Mouse (Mus musculus) G1E (cell line): ENCODE data around the gene Cdk2ap1.

Source experiments
- CTCF ChIP-seq: IDR thresholded peaks from 2 replicates; pipeline ENCODE4 v1.5.1; 2012; ENCODE audit warnings: low read depth, low read length, inconsistent platforms, mixed read lengths
- POLR2AphosphoS5 ChIP-seq: IDR thresholded peaks from 2 replicates; pipeline ENCODE4 v1.6.1; 2012; ENCODE audit warnings: low read depth, low read length, inconsistent platforms; ENCODE audit not compliant: insufficient replicate concordance

DNA sequence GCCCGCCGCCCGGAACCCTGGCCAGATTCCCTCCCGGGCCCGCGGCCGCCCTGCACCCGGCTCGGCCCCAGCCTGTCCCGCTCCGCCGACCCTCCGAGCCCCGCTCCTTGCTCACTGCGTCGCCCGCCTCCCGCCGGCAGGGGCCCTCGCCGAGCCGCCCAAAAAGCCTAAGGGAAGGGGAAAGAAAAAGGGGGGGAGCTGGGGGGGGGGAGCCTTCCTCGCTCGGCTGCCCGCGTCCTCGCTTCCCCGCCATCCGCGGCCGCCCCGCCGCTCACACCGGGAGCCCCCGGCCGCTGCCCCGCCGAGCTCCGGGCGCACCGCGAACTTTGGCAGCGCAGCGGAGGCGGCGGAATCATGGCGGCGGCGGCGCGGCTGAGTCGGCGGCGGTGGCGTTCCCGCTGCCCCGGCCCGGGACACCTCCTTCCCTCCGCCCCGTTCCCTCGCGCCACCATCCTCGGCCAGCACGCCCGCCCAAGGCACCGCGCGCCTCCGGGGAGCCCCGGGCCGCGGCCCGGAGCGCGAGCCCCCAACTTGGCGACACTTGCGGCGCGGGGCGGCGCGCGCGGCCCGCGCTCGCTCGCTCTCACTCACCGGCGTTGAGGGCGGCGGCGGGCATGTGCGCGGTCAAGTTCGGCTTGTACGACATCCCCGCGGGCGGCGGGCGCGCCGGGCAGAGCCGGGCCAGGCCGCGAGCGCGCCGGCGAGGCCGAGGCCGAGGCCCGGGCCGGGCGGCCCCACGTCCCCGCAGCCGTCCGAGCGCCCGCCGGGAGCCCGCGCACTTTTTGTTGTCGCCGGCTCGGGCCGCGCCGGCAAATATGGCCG lies 8.9 kb downstream of the Cdk2ap1 start:
- TF ChIP-seq CTCF (no peak), POLR2AphosphoS5 (no peak)
